Mouse (Mus musculus) stomach, postnatal 0 days (tissue): ENCODE results near the gene Was. TPM values are rescaled to one million over a fixed set of nuclear protein-coding genes. Genes with fewer than 3 reads are reported as not detected.

ENCODE experiments used
- ATAC-seq: fragments of 200-750 bp; cut with Nextera tagmentation; 2 replicates; pipeline ENCODE4 v1.8.0; 2017; ENCODE audit not compliant: low FRiP score, low TSS enrichment
- DNase-seq: peaks from one replicate; pipeline ENCODE4 v3.0.0-alpha.2; 2016; ENCODE audit warnings: low spot score
- H3K27ac ChIP-seq: fragments of 300-500 bp; sonication (generic); replicated peaks from 2 replicates; pipeline ENCODE4 v1.5.1; 2014; ENCODE audit warnings: mild to moderate bottlenecking, control low read depth
- H3K27me3 ChIP-seq: fragments of 300-500 bp; sonication (generic); 2 replicates; pipeline ENCODE4 v1.6.1; 2014; ENCODE audit warnings: low read length; ENCODE audit not compliant: control insufficient read depth, insufficient read depth
- H3K36me3 ChIP-seq: fragments of 300-500 bp; sonication (generic); 2 replicates; pipeline ENCODE4 v1.6.1; 2014; ENCODE audit warnings: low read length, mixed read lengths; ENCODE audit not compliant: control insufficient read depth, insufficient read depth
- H3K4me1 ChIP-seq: fragments of 300-500 bp; sonication (generic); replicated peaks from 2 replicates; pipeline ENCODE4 v1.6.1; 2014; ENCODE audit warnings: antibody characterized with exemption; ENCODE audit not compliant: control insufficient read depth, insufficient read depth
- H3K4me2 ChIP-seq: fragments of 300-500 bp; sonication (generic); replicated peaks from 2 replicates; pipeline ENCODE4 v1.6.1; 2014; ENCODE audit warnings: low read depth, mild to moderate bottlenecking, control low read depth, moderate library complexity
- H3K4me3 ChIP-seq: fragments of 300-500 bp; sonication (generic); 2 replicates; pipeline ENCODE4 v1.5.1; 2014; ENCODE audit warnings: low read depth, low read length, control low read depth
- H3K9ac ChIP-seq: fragments of 300-500 bp; sonication (generic); 2 replicates; pipeline ENCODE4 v1.6.1; 2014; ENCODE audit warnings: mild to moderate bottlenecking, low read length, control low read depth, mixed read lengths
- H3K9me3 ChIP-seq: fragments of 300-500 bp; sonication (generic); 2 replicates; pipeline ENCODE4 v1.6.1; 2016; ENCODE audit warnings: low read length; ENCODE audit not compliant: control insufficient read depth
- CTCF ChIP-seq: IDR thresholded peaks from 2 replicates; pipeline ENCODE4 v1.5.1; 2016; ENCODE audit warnings: antibody characterized with exemption, low read depth, mild to moderate bottlenecking, moderate library complexity
- EP300 ChIP-seq: optimal IDR thresholded peaks from 2 replicates; pipeline ENCODE3; 2016; ENCODE audit warnings: antibody characterized with exemption
- WGBS: fragments of 180-500 bp; shearing (Covaris S2); extraction: QIAGEN DNeasy Blood & Tissue Kit; methylation state at CpG from one replicate; pipeline ENCODE4 v1.1.7; 2014; 5-methylcytosine and 5-hydroxymethylcytosine counted together
- polyA plus RNA-seq: library from polyadenylated mRNA; unstranded; fragments of >200 nt; fragmentation: Nextera tagmentation; extraction: Ambion mirVana; gene quantifications from 2 replicates; pipeline ENCODE4 v1.2.1, GENCODE M21; 2015

The Was gene
- polyA plus RNA-seq, 1 experiment from 2014 or later, result 0.42 TPM

GRCm38 (mm10) chrX:8089746-8090145, 552 bp downstream of the Was start:
- TF ChIP-seq EP300, result no peak
- no peak for TF ChIP-seq CTCF
- DNase-seq, result no peak
- H3K27me3 ChIP-seq, result no peaks in the 10 kb centered on the region
- no peak overlapping the region for H3K27ac ChIP-seq
- no peak overlapping the region for H3K4me2 ChIP-seq
- no peaks in the 10 kb centered on the region for H3K9me3 ChIP-seq
- no peaks in the 10 kb centered on the region for H3K4me1 ChIP-seq
- no peak overlapping the region for H3K9ac ChIP-seq
- WGBS, result 84% methylated on average over 3 of the region's 3 CpGs
- H3K4me3 ChIP-seq, result no peak overlapping the region
- H3K36me3 ChIP-seq, result no peaks in the 10 kb centered on the region
- no peak for ATAC-seq

- DNase-seq, result no peak
- Histone ChIP-seq H3K4me2 (no peak overlapping the region), H3K27ac (no peak overlapping the region), H3K9ac (no peak overlapping the region), H3K4me1 (no peaks in the 10 kb centered on the region), H3K27me3 (no peaks in the 10 kb centered on the region), H3K9me3 (no peaks in the 10 kb centered on the region), H3K4me3 (no peak overlapping the region), H3K36me3 (no peaks in the 10 kb centered on the region)
- 86% methylated on average over 7 of the region's 8 CpGs for WGBS
- ATAC-seq, result no peak
- TF ChIP-seq CTCF (no peak), EP300 (no peak)
Measured at GRCm38 (mm10) chrX:8085611-8086010, 4.7 kb downstream of the Was start.

- ATAC-seq, result no peak
- no peaks in the 10 kb centered on the region for H3K9me3 ChIP-seq
- H3K27me3 ChIP-seq, result no peaks in the 10 kb centered on the region
- WGBS, result 91% methylated on average over 6 of the region's 6 CpGs
- TF ChIP-seq CTCF (no peak), EP300 (no peak)
- no peak overlapping the region for H3K27ac ChIP-seq
- no peaks in the 10 kb centered on the region for H3K36me3 ChIP-seq
- no peak overlapping the region for H3K9ac ChIP-seq
- no peak overlapping the region for H3K4me2 ChIP-seq
- no peak for DNase-seq
- no peak overlapping the region for H3K4me3 ChIP-seq
- no peaks in the 10 kb centered on the region for H3K4me1 ChIP-seq
Measured at GRCm38 (mm10) chrX:8084771-8085259, 5.5 kb downstream of the Was start.

- TF ChIP-seq EP300 (no peak), CTCF (no peak)
- H3K27me3 ChIP-seq, result no peaks in the 10 kb centered on the region
- H3K4me1 ChIP-seq, result no peaks in the 10 kb centered on the region
- H3K4me2 ChIP-seq, result peak overlapping the region; percentile 49
- DNase-seq (no peak), ATAC-seq (no peak)
- no peaks in the 10 kb centered on the region for H3K9me3 ChIP-seq
- WGBS, result 26% methylated on average over 3 of the region's 3 CpGs
- no peaks in the 10 kb centered on the region for H3K36me3 ChIP-seq
- peak overlapping the region; percentile 23; the same call in 1 of the 2 replicates for H3K9ac ChIP-seq
- H3K27ac ChIP-seq, result 0 out of 2 replicates have a peak overlapping the region, but pooled peaks have one; percentile 46
- H3K4me3 ChIP-seq, result peak overlapping the region; percentile 53
Measured at GRCm38 (mm10) chrX:8075104-8075503, 15.2 kb downstream of the Was start.

- H3K36me3 ChIP-seq, result no peaks in the 10 kb centered on the region
- peak; percentile 92 for DNase-seq
- H3K4me1 ChIP-seq, result no peaks in the 10 kb centered on the region
- peak within 1 kb of the TSS; percentile 53 for H3K4me3 ChIP-seq
- peak within 1 kb of the TSS; percentile 77 for H3K27ac ChIP-seq
- TF ChIP-seq CTCF (no peak), EP300 (peak; percentile 80)
- peak; percentile 99 for ATAC-seq
- no peaks in the 10 kb centered on the region for H3K27me3 ChIP-seq
- peak within 1 kb of the TSS; percentile 62 for H3K9ac ChIP-seq
- H3K9me3 ChIP-seq, result no peaks in the 10 kb centered on the region
- WGBS, result 14% methylated on average over 38 of the region's 46 CpGs
- H3K4me2 ChIP-seq, result peak within 1 kb of the TSS; percentile 58
Measured at GRCm38 (mm10) chrX:8074430-8075014, 15.8 kb downstream of the Was start, which contains the start of gene Suv39h1. TSS of gene Suv39h1 (minus strand) at chrX:8074760.

GRCm38 (mm10) chrX:8073881-8074429, 16.3 kb downstream of the Was start:
- H3K27ac ChIP-seq, result peak overlapping the region; percentile 77
- H3K4me1 ChIP-seq, result no peaks in the 10 kb centered on the region
- DNase-seq, result peak; percentile 32
- H3K9ac ChIP-seq, result peak overlapping the region; percentile 62
- H3K36me3 ChIP-seq, result no peaks in the 10 kb centered on the region
- ATAC-seq, result no peak
- TF ChIP-seq EP300, result no peak
- no peak for TF ChIP-seq CTCF
- 17% methylated on average over 30 of the region's 64 CpGs for WGBS
- H3K4me3 ChIP-seq, result peak overlapping the region; percentile 53
- no peaks in the 10 kb centered on the region for H3K9me3 ChIP-seq
- no peaks in the 10 kb centered on the region for H3K27me3 ChIP-seq
- peak overlapping the region; percentile 58 for H3K4me2 ChIP-seq
